Mouse (Mus musculus) right cerebral cortex, postnatal 10 days (tissue): ENCODE results near the gene Rita1.

Experiments used
- DNase-seq, 2 experiments: peaks; one replicate each; pipeline ENCODE4 v3.0.0; 2021; ENCODE audit warnings: low spot score in 2 of 2

The Rita1 gene

DNA sequence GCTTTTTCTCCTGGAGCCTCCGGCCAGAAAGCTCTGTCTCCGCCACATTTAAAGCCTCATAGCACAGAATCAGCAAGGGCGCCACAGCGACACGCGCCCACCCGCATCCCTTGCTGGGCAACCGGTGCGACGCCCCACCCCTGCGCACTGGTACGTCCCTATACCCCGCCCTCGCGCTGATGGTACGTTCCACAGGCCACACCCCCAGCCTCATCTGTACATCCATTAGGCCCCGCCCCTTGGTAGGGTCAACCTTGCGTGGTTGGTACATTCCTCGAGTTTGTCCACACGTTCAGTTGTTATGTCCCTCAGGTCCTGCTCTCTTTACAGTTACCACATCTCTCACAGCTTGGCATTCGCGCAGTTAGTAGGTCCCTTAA is at the start of gene Rita1, which contains the start of gene Ddx54:
TSS of gene Rita1 (minus strand) at position 148 of the 380 bp plus-strand sequence.
TSS of gene Ddx54 (plus strand) at position 298 of the 380 bp plus-strand sequence.
- peak; percentile 98 to 99 for DNase-seq

DNA sequence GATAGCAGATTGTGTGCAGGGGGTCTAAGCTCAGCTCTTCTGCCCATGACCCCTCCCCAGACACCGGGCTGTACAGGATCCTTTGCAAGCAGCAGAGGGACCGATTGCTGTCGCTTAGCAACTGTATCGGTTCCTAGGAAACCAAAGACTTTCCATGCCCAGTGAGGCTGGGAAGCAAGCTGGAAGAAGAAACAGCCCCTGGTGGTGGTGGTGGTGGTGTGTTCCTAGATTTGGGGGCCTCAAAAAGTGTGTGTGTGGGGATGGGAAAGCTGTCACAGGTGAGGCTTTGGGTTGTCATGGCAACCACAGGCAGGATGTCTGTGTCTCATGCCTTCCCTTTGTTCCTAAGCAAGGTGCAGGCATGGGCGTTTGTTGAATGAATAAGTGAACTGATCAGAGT is 48.4 kb upstream of the Rita1 start:
- peak; percentile 81 to 87 for DNase-seq

DNA sequence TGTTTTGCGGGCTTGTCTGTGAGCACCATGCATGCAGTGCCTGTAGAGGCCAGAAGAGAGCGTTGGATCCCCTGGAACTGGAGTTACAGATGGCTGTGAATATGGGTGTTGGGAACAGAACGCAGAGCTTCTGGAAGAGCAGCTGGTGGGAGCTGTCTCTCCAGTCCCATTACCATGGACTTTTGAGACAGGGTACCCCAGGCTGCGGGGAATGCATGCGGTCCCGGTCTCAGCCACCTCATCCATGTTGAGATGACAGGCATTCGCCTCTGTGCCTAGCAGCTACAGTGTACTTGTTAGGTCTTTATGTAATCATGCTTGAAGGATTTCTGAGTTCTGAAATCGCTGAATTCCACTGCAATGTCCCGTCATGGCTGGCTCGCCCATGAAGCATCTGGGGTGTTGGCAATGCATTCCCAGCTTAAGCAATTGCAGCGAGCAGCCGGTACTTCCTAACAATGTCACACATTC is 43.9 kb upstream of the Rita1 start:
- DNase-seq: peak; percentile 69 to 82

DNA sequence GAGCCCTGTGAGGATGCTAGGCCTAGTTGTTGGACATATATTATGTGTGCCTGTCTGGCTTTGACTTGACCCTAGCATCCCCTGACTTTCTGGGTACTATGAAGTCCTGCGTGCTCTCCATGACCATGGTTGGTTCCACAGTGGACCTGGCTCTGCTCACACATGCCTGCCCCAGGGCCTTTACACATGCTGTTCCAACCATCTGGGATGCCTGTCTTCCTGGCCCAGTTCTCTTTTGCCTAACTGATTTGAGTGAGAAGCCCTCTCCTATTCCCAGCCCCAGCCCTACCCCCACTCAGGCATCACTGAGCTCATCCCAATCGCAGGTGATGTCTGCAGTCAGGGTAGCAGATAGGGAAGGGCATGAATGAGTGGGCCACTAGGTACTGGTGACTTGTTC is 41.5 kb upstream of the Rita1 start:
- no peak for DNase-seq

DNA sequence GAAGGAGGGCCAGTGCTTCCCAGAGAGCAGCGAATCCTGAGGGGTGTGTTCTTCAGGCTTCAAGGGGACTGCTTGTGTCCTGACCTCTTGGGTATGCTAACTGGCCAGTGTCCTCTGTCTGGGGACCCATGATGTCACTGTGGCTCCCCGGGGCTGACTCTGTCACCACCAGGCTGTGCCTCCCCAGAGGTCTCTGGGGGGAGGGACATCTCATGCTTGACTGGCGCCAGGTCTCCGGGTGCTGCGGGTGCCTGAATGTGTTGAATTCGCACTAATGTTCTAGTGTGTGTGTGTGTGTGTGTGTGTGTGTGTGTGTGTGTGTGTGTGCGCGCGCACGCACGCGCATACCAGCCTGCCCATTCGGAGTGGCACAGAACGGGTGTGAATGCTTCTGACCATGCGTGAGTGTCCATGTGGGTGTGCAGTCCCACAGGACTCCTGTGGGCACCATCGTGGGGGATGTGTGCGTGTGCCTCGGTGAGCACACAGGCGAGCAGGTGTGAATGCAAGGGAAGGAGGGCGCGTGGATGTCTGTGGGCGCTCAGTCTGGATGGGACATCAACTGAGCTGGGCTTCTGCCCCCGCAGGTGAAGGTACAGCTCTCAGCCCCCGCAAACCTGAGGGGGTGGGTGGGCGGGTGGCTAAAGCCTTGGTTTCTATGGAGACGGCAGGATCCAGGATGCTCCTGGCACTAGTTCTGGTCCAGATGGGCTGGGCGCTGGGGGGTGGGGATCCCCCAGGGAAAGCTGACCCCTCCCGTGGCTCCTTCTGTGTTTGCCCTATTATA is 40.7 kb upstream of the Rita1 start:
- peak; percentile 65 to 73 for DNase-seq

DNA sequence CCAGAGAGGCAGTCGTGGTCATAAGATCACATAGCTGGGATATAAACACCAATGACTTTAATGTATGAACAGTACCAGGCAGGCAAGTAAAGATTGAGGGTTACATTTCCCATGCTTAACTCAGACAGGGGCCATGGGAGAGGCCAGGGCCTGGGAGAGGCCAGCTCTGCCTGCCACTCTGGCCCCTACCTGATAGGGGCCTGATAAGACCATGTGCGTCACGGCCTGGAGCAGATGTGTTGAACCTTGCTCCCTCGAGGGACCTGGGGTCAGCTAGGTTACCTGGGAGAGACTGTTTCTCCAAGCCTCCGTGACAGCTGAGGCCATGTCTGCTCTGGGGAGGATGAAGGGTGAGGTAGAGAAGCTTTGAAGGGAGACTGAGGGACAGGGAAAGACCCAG is 38.8 kb upstream of the Rita1 start:
- no peak for DNase-seq

DNA sequence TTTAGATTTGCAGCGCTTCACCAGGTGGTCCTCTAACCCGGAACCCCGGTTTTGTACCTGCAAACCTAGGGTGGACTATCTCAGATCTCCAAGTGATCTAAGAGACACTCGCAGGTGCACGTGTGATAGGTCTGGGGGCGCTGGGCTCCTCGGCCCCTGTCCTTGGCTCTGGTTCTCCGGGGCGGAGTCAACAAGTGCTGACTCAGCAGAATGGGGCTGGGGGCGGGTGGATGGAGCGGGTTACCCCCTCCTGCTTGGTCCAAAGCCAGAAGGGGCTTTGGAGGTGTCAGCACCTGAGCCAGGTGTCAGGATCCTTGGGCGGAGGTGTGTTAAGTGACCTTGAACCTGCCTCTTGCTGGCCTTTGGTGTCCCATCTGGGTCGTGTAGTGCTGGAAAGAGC is 37.5 kb upstream of the Rita1 start:
- peak in 1 of 2 experiments; percentile 56 for DNase-seq

DNA sequence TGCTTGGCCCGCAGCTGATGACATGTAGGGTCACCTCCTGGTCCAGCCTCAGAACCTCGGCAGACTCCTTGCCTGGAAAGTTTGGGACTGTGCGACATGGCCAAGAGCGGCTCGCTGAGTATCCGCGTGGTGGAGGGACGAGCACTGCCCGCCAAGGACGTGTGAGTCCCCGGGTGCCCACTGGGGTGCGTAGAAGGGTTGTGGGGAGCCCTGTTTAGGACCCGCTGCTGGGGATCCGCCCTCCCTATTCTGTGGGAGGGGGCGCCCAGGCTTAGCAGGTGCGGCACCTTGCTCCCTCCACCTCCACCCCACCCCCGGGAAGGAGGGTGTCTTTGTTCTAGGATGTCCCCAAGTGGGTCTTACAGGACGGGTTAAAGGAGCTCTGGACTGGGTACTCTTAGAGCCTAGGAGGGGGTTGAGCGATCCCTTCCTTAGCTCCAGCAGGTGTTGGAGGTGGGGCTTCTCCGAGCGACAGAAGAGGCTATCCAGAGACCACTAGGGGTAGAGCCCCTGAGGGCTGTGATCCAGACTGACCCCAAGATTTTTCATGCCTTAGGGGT is 37.1 kb upstream of the Rita1 start:
- peak; percentile 67 to 72 for DNase-seq

DNA sequence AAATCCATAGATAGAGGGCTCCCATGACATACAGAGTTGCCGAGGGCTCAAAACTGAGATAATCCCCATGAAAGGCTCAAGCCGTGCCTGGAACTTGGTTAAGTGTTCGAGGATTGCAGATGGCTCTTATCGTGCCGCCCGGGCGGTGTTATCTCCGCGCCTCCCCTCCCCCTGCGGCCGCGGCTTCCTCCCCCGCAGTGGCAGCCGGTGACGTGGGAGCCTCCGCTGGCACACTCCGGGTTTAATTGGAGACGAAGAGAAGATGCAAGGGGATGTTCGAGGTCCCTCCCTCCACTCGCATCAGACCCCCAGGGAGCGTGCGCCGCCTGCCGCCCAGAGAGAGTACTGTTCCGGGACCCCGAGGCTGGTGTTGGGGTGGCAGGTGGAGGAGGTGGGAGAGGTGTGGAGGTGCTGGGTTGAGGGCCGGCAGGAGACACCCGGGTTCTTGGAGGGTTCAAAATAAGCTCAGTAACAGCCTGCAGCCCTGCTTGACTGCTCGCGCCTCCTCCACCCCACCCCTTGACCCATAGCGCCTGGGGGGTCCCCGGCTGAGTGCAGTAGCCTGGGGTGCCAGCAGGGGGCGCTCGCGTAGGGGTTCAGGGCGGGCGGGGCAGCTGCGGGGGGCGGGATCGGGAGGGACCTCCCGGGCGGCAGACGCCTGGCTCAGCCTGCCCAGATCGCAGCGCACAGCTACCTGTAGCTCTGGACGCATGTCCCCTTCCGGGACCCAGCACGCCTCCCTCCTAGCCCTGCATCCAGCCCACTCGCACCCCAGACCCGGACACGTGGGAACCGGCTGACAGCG is 36.4 kb upstream of the Rita1 start, which contains the start of gene Rasal1:
TSS of gene Rasal1 (plus strand) at position 244 of the 805 bp plus-strand sequence.
- DNase-seq: peak; percentile 92 to 93

DNA sequence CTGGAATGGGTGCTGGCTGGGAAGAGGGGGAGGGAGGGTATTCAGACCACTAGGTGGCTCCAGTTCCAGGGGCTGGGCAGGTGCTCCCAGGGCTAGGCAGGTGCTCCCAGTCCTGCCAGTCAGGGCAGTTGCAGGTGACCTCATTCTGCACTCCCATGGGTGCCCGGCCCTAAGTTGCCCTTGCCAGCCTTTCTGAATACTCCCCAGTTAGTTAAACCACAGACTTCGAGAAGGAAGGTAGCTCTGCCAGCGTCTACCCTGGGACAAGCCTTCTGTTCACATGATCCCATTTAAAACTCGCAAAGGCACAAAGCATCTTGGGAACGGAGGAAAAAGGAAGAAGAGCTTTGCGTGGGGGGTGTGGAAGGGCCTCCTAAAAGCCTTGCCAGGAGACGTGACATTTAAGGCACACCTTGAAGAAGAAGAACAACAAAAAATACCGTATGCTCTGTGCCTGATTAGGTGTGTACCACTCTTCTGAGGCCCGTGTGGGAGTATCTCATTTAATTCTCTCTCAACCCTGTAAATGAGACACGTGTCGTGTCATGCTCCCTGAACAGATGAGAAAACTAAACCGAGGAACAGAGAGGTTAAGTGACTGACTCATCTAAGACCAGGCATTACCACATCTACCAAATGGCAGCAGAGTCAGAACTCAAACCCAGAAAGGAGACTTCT is 35.6 kb upstream of the Rita1 start:
- peak in 1 of 2 experiments; percentile 61 for DNase-seq

DNA sequence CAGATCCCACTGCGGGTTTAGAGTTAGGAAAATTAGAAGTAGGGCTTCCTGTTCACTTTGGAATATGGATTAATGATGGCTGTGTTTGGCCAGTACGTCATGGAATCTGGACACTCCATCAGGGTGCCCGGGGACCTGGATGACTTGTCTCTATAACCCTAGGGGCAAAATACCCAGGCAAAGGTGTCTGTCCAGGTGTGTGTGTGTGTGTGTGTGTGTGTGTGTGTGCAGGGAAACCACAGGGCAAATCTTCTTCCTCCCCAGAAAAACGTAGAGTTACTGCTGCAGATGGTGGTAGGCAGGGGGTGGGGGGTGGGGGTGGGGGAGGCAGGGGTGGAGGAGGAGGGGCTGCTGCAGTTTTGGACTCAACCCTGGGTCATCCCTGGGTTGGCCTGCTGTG is 35.0 kb upstream of the Rita1 start:
- DNase-seq: no peak

DNA sequence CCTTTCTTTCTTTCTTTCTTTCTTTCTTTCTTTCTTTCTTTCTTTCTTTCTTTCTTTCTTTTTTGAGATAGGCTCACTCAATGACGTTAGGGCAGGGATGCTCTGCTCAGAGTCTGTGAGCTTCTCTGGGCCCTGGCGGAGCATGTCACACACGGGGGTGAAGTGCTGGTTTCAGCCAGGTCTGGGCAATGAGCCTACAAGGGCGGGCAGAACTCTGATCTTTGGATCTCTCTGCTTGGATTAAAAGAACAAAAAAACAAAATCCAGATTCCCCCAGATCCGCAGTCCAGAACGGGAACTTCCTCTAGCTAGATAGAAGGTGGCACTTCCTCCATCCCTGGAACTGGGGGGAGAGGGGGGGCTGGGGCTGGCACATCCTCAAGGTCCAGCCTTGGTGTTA is 33.5 kb upstream of the Rita1 start:
- DNase-seq: peak in 1 of 2 experiments; percentile 42

DNA sequence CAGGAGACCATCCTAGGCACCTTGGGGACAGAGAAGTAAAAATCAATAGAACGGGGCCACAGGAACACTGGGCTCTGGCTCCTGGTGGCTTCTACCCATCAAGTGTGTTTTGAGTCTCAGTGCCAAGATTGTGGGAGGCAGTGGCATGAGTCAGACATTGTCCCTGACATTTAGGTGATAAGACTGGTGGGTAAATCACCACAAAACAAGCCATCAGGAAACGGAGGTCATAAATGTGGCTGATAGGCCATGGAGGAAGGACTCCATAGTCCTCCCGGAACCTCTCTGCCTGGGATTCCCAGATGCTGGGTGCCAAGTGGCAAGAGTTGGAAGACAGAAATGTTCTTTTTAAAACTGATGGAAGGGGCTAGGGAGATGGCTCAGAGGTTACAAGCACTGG is 31.8 kb upstream of the Rita1 start:
- no peak for DNase-seq

DNA sequence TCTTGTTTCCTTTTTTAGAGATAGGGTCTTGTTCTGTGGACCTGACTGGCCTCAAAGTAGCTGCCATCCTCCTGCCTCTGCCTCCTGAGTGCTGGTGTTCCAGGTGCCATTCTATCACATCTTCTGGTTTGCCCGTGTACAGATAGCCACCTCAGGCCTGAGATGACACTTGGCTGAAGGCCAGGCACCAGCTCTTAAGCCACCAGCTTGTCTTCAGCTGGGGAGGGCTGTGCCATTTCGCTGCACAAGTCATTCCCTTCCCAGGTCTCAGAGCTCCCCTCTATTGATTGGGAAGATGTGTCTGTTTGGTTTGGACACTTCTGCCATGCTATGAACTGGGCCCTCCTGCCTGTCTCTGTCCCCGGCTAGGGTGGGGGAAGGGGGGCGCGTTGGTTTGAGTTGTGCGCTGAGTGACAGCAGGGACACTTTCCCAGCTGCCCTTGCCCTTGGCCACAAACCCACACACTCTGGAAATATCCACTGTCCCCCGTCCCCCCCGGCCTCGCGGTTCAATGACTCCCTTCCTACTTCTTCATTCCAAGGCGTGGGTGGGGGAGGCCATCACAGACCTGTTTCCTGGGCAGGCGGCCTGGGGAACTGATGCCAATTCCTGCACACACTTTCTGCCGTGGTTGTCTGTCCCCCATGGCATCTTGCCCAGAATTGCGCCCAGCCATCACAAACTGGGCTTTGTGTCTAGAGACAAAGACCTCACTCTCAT is 31.1 kb upstream of the Rita1 start:
- peak; percentile 62 to 66 for DNase-seq

DNA sequence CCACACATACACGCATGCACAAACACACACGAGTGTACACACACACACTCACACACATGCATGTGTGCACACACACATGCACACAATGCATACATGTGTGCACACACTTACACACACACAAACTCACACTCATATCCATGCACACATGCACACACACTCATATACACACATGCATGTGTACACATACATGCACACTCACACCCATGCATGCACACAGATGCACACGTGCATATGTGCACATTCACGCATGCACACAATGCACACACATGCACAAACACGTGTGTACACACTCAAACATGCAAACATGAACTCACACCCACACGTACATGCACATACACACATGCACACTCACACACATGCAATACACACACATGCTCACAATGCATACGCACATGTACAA is 27.7 kb upstream of the Rita1 start:
- no peak for DNase-seq

DNA sequence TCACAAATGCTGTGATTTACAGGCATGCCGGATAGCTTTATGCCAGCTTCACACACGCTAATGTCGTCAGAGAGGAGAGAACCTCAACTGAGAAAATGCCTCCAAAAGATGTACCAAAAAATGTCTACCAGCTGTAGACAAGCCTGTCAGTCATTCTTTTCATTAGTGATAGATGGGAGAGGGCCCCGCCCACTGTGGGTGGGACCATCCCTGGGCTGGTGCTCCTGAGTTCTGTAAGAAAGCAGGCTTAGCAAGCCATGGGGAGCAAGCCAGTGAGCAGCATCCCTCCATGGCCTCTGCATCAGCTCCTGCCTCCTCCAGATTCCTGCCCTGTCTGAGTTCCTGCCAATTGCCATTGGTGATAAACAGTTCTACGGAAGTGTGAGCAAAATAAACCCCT is 23.2 kb upstream of the Rita1 start:
- DNase-seq: peak in 1 of 2 experiments; percentile 53

DNA sequence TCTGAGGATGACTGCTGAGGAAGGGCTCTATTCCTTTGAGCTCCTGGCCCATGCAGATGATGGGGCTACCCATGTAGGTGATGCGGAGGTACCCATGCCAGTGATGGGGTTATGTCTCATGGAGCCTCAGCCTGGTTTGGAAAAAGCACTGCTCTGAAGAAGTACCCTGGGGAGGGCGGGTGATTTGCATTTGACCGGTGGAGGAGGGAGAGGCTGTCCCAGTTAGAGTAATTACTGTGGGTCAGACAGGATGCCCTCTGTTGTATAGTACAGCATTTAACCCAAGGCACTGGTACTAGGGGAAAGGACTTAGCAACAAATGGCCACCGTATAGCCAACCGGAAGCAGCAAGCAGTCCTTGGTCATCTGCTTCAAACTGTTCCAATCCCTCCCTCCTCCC is 22.5 kb upstream of the Rita1 start:
- no peak for DNase-seq

DNA sequence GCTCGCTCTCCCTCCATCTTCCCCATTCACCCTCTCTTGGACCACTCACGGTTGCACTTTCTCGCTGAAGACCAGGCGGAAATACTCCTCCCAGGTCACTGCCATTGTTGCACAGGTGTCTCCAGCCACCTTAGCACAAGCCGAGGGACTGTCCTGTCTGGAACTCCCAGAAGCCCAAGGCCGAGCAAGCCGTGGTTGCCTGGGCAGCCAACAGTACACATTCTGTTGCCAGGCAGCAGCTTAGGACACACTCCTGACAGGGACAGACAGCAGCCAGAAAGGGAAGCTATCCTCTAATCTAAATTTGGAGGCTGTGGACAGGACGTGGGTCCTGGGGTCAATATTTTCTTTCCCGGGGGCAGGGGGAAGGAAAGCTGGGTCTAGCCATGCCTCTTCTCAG is 21.7 kb upstream of the Rita1 start, which contains the start of gene Cfap73:
TSS of gene Cfap73 (minus strand) at position 105 of the 400 bp plus-strand sequence.
- peak in 1 of 2 experiments; percentile 52 for DNase-seq

DNA sequence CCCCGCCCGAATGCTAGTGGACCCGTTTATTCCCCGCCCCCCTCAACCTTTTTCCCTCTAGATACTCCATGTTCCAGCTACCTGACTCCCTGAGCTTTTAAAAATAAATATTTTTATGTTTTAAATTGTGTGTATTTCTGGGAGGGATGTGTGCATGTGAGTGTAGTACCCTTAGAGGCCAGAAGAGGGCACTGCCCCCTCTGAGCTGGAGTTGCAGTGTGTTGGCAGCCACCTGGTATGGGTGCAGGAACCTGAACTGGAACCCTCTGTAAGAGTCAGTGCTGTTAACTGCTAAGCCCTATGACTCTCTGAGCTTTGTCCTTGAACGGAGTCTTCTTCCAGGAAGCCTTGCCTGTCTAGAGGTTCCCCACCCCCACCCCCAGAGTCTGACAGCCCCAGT is 19.5 kb upstream of the Rita1 start:
- DNase-seq: no peak

DNA sequence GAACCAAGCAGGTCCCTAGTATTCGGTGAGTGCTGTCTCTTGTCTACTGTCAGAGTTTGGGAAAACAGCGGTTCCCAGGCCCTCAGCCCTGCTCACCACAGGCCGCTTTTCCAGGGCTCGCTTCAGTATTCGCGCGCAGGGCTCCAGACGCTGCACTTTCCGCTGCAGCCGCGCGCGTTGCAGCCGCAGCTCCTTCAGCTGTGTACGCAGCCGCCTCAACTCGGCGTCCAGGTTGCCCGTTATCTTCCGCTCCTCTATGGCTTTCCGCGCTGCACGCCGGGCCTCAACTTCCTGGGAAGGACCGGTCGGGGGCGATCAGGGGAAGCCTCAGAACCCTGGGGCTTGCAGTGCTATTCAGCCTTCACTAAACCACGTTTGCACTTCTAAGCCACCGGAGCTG is 18.7 kb upstream of the Rita1 start:
- no peak for DNase-seq

DNA sequence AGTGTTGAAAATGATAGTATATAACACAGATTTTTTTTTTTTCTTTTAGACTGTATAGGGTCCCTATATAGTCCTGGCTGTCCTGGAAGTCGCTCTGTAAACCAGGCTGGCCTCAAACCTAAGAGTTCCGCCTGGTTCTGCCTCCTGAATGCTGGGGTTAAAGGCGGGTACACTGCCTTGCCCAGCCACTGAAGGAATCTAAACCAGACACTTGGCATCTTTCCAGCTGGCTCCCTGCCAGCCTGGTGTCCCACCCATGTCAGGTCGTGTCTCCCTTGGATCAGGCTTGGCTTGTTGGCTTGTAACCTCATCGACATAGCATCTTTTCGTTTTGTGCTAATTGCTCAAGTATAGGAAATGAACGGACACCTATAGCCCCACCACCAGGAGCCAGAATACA is 16.2 kb upstream of the Rita1 start:
- peak in 1 of 2 experiments; percentile 49 for DNase-seq
